Mouse (Mus musculus): Measurements from ENCODE around the gene Stx8. TPM values are rescaled to one million over a fixed set of nuclear protein-coding genes. Genes with fewer than 3 reads are reported as not detected.

Gene Stx8
- polyA plus RNA-seq, 1 experiment from 2014 or later, result 74.1 TPM

- Histone ChIP-seq H3K9me3 (no peaks in the 10 kb centered on the region), H3K27me3 (0 out of 2 replicates have a peak, but pooled peaks cover 2% of the 10 kb centered on the region), H3K27ac (no peak overlapping the region), H3K36me3 (no peaks in the 10 kb centered on the region), H3K4me1 (replicated peaks) (peaks cover 18% of the 10 kb centered on the region), H3K9ac (no peak overlapping the region), H3K4me3 (no peak overlapping the region), H3K4me2 (no peak overlapping the region)
- ATAC-seq (ENCODE audit: low FRiP score), result no peak
- 51% methylated on average over 2 of the region's 2 CpGs for WGBS
These were observed 109.3 kb downstream of the Stx8 start for GRCm38 (mm10) chr11:68075331-68075730.

DNA sequence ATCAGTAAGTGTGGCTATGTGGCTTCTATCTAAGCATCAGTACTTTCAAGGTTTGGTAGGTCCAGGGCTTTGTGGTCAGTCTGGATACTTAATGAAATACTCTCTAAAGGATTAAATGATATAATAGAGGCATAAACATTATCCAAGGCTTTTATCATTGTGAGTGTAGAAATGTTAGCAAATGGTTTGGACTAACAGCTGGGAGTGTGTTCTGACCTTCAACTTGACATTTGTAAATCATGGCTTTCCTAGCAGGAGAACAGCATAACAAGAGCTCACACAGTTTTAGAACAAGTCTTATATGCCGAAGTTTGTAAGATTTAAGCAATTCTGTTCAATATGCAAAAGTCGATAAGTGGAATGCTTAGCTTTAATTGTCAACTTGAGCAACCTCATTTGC, 113.8 kb downstream of the Stx8 start:
- ATAC-seq (ENCODE audit: low FRiP score), result no peak
- H3K9me3 ChIP-seq, result 0 out of 2 replicates have a peak, but pooled peaks cover 3% of the 10 kb centered on the region
- H3K27me3 ChIP-seq, result 0 out of 2 replicates have a peak, but pooled peaks cover 2% of the 10 kb centered on the region
- H3K36me3 ChIP-seq, result no peaks in the 10 kb centered on the region; the same call in 1 of the 2 replicates
- H3K27ac ChIP-seq, result no peak overlapping the region
- H3K4me1 ChIP-seq (replicated peaks), result 0 out of 2 replicates have a peak, but pooled peaks cover 6% of the 10 kb centered on the region
- no peak overlapping the region for H3K4me3 ChIP-seq
- H3K4me2 ChIP-seq, result no peak overlapping the region
- WGBS, result 96% methylated on average over 2 of the region's 2 CpGs
- H3K9ac ChIP-seq, result no peak overlapping the region

DNA sequence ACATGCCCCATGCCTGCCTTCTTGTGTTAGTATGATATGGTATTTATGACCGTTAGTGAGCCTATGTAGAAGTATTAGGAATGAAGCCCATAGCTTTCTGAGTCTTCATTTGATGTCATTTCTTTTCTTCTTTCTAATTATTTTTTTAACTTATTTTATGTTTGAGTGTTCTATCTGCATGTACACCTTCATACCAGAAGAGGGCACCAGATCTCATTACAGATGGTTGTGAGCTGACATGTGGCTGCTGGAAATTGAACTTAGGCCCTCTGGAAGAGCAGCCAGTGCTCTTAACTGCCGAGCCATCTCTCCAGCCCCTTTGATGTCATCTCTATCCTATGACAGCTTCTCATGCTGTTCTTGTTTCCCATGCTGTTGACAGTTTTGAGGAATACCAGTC, 115.0 kb downstream of the Stx8 start:
- no peak for ATAC-seq (ENCODE audit: low FRiP score)
- H3K27ac ChIP-seq, result no peak overlapping the region
- 0 out of 2 replicates have a peak, but pooled peaks cover 2% of the 10 kb centered on the region for H3K27me3 ChIP-seq
- no peak overlapping the region for H3K4me3 ChIP-seq
- 0 out of 2 replicates have a peak, but pooled peaks cover 3% of the 10 kb centered on the region for H3K9me3 ChIP-seq
- H3K9ac ChIP-seq, result no peak overlapping the region
- no peak overlapping the region for H3K4me2 ChIP-seq
- 94% methylated on average over 2 of the region's 2 CpGs for WGBS
- no peaks in the 10 kb centered on the region; the same call in 1 of the 2 replicates for H3K36me3 ChIP-seq
- H3K4me1 ChIP-seq (replicated peaks), result 0 out of 2 replicates have a peak, but pooled peaks cover 4% of the 10 kb centered on the region

DNA sequence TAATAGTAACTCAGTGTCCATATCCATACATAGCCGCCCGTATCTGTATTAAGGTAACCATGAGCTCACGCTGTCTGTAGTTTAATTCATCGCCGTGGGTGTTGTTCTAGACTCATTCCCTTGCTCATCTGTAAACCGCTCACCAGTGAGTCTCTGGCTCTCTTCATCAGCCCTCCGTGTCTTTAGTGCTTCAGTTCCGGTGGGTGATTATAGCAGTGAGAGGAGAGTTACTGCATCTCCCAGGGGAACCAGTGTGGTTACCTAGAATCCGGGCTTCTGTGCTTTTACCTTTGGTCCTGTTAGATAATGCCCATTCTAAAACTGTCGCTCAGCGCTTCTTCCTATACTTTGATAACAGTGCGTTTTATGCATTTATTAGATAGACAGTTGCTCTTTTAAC, 116.8 kb downstream of the Stx8 start:
- Histone ChIP-seq H3K36me3 (no peaks in the 10 kb centered on the region; the same call in 1 of the 2 replicates), H3K4me3 (no peak overlapping the region), H3K27me3 (no peaks in the 10 kb centered on the region), H3K9ac (no peak overlapping the region), H3K9me3 (0 out of 2 replicates have a peak, but pooled peaks cover 3% of the 10 kb centered on the region), H3K4me2 (no peak overlapping the region), H3K27ac (no peak overlapping the region), H3K4me1 (replicated peaks) (0 out of 2 replicates have a peak, but pooled peaks cover 4% of the 10 kb centered on the region)
- no peak for ATAC-seq (ENCODE audit: low FRiP score)
- 85% methylated on average over 12 of the region's 12 CpGs for WGBS

DNA sequence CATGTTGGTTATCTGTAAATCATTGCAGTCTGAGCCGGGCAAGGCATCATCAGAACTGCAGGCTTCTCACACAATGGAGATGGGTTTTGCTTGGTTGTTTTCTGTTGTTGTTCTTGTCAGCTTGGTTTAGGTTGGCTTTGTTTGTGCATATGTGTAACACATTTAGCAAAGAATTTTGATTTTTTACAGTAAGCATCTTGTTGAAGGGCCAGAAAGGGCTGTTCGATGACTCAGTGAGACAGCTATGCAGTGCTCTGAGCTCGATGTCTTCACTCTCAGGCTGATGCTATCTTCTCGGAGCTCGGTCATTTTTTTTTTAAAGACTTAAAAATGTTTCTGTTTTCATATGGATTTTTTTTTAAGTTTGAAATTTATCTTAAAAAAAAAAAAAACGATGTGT, 117.6 kb downstream of the Stx8 start:
- 0 out of 2 replicates have a peak, but pooled peaks cover 3% of the 10 kb centered on the region for H3K9me3 ChIP-seq
- no peak overlapping the region for H3K4me2 ChIP-seq
- H3K9ac ChIP-seq, result no peak overlapping the region
- no peak for ATAC-seq (ENCODE audit: low FRiP score)
- H3K4me3 ChIP-seq, result no peak overlapping the region
- 87% methylated on average over 6 of the region's 6 CpGs for WGBS
- H3K36me3 ChIP-seq, result no peaks in the 10 kb centered on the region; the same call in 1 of the 2 replicates
- 0 out of 2 replicates have a peak, but pooled peaks cover 4% of the 10 kb centered on the region for H3K4me1 ChIP-seq (replicated peaks)
- H3K27ac ChIP-seq, result peak overlapping the region; percentile 48
- no peaks in the 10 kb centered on the region for H3K27me3 ChIP-seq

- no peak overlapping the region for H3K4me3 ChIP-seq
- WGBS, result 85% methylated on average over 9 of the region's 9 CpGs
- no peak for ATAC-seq (ENCODE audit: low FRiP score)
- H3K36me3 ChIP-seq, result no peaks in the 10 kb centered on the region; the same call in 1 of the 2 replicates
- no peaks in the 10 kb centered on the region for H3K27me3 ChIP-seq
- H3K4me1 ChIP-seq (replicated peaks), result 0 out of 2 replicates have a peak, but pooled peaks cover 11% of the 10 kb centered on the region
- 0 out of 2 replicates have a peak, but pooled peaks cover under 1% of the 10 kb centered on the region for H3K9me3 ChIP-seq
- H3K4me2 ChIP-seq, result no peak overlapping the region
- H3K9ac ChIP-seq, result no peak overlapping the region
- no peak overlapping the region for H3K27ac ChIP-seq
These were observed 120.2 kb downstream of the Stx8 start for GRCm38 (mm10) chr11:68086221-68086620.

DNA sequence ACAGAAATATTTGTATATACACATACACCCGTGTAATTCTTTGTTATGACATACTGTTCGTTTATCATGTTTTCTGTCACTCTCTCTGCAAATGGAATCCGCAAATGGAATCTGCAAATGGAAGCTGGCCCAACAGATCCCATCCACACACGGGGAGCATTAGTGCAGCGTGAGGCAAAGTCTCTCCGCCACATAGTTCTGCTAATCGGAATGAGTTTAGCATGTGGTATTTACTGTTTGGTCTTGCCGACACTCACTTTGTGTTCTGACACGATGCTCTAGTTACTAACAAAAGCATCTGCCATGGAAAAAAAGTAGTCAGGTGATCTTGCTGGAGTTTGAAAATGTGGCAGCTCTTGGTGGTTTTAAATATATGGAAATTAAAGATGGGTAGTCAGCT, 123.4 kb downstream of the Stx8 start:
- Histone ChIP-seq H3K27me3 (no peaks in the 10 kb centered on the region), H3K4me3 (no peak overlapping the region), H3K9ac (no peak overlapping the region), H3K36me3 (no peaks in the 10 kb centered on the region), H3K9me3 (no peaks in the 10 kb centered on the region), H3K27ac (no peak overlapping the region), H3K4me1 (replicated peaks) (0 out of 2 replicates have a peak, but pooled peaks cover 7% of the 10 kb centered on the region), H3K4me2 (no peak overlapping the region)
- no peak for ATAC-seq (ENCODE audit: low FRiP score)
- WGBS, result 80% methylated on average over 9 of the region's 9 CpGs

DNA sequence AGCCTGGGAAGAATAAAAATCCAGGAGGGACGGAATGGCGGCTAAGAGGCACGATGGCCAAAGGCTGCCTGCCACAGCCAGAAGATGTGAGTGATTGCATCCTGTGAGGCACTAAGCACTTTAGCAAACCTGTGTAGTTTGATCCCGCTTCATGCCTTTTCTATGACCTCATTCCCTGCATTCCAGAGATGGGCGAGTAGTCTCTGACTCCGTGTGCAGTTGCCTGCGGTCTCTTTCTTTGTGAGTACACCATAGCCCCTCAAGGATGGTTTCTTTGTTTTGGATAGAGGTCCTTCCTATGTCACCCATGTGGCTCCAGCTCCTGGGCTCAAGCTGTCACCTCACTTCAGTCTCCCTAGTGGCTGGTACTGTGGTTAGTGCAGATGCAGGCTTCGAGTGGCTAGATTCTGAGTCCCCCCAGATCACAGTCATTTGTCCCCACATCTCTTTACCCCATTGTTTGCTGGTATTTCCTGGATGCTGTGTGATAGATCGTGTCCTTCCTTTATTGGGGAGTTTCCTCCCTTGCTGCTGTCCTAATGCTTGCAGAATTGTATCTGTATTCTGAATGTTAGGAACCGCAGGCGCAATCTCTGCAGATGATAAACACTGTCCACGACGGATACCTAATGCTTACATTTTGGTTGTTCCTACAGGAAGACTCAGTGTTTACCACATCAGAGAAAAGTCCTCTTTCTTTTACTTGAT, 124.0 kb downstream of the Stx8 start:
- H3K9me3 ChIP-seq, result no peaks in the 10 kb centered on the region
- H3K27ac ChIP-seq, result no peak overlapping the region
- H3K36me3 ChIP-seq, result no peaks in the 10 kb centered on the region
- H3K4me1 ChIP-seq (replicated peaks), result 0 out of 2 replicates have a peak, but pooled peaks cover 7% of the 10 kb centered on the region
- WGBS, result 62% methylated on average over 13 of the region's 13 CpGs
- ATAC-seq (ENCODE audit: low FRiP score), result no peak
- no peaks in the 10 kb centered on the region for H3K27me3 ChIP-seq
- H3K9ac ChIP-seq, result no peak overlapping the region
- H3K4me3 ChIP-seq, result no peak overlapping the region
- H3K4me2 ChIP-seq, result no peak overlapping the region

DNA sequence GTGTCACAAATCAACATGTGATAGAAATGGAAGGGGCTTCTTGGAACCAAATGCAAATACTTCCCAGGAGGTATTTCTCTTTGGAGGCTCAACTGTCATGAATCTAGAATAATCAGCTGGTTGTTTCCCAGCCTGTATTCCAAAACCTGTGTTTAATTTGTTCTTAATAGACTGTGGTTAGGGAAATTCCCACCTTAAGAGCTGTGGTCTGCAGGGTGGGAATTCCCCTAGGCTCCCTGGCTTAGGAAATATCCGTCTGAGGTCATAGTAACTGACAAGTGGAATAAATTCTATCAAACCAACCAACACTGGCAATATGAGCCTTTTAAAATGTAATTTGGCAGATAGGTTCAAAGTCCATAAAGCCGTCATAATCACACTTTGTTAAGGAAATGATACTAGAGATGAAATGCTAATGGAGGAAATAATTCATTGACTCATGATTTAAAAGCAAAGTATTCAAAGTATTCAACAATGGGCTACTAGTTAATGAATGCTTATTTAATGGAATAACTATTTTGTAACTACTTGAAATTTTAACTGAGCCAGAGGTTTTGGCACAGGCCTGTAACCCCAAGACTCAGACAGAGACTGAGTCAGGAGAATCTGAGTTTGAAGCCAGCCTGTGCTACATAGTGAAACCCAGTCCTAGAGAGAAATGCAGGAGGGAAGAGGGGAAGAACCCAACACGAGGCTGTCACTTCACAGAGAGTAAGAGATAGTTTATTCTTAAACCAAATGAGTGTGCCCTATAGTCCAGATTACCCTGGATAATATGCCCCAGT, 126.2 kb downstream of the Stx8 start:
- Histone ChIP-seq H3K9me3 (no peaks in the 10 kb centered on the region), H3K4me2 (no peak overlapping the region), H3K4me1 (replicated peaks) (0 out of 2 replicates have a peak, but pooled peaks cover 7% of the 10 kb centered on the region), H3K9ac (no peak overlapping the region), H3K27me3 (no peaks in the 10 kb centered on the region), H3K27ac (no peak overlapping the region), H3K36me3 (no peaks in the 10 kb centered on the region), H3K4me3 (no peak overlapping the region)
- 61% methylated on average over 3 of the region's 3 CpGs for WGBS
- no peak for ATAC-seq (ENCODE audit: low FRiP score)

GRCm38 (mm10) chr11:68101598-68101997, 135.6 kb downstream of the Stx8 start:
- Histone ChIP-seq H3K4me1 (replicated peaks) (no peaks in the 10 kb centered on the region), H3K4me3 (no peak overlapping the region), H3K27me3 (no peaks in the 10 kb centered on the region), H3K36me3 (no peaks in the 10 kb centered on the region), H3K4me2 (no peak overlapping the region), H3K27ac (no peak overlapping the region), H3K9ac (no peak overlapping the region), H3K9me3 (no peaks in the 10 kb centered on the region)
- 100% methylated on average over 1 of the region's 1 CpGs for WGBS
- ATAC-seq (ENCODE audit: low FRiP score), result no peak

GRCm38 (mm10) chr11:68103480-68103879, 137.5 kb downstream of the Stx8 start:
- ATAC-seq (ENCODE audit: low FRiP score), result no peak
- no peak overlapping the region for H3K9ac ChIP-seq
- no peak overlapping the region for H3K4me2 ChIP-seq
- no peaks in the 10 kb centered on the region for H3K36me3 ChIP-seq
- H3K4me1 ChIP-seq (replicated peaks), result no peaks in the 10 kb centered on the region
- H3K27me3 ChIP-seq, result no peaks in the 10 kb centered on the region
- H3K27ac ChIP-seq, result no peak overlapping the region
- WGBS, result 83% methylated on average over 4 of the region's 4 CpGs
- H3K4me3 ChIP-seq, result no peak overlapping the region
- H3K9me3 ChIP-seq, result no peaks in the 10 kb centered on the region

- Histone ChIP-seq H3K27me3 (no peaks in the 10 kb centered on the region), H3K9me3 (no peaks in the 10 kb centered on the region), H3K4me1 (replicated peaks) (no peaks in the 10 kb centered on the region), H3K9ac (no peak overlapping the region), H3K27ac (no peak overlapping the region), H3K4me3 (no peak overlapping the region), H3K4me2 (no peak overlapping the region), H3K36me3 (no peaks in the 10 kb centered on the region)
- ATAC-seq (ENCODE audit: low FRiP score), result no peak
- WGBS, result 89% methylated on average over 3 of the region's 3 CpGs
These were observed 140.1 kb downstream of the Stx8 start for GRCm38 (mm10) chr11:68106053-68106452.

Data from hindbrain, embryonic 13.5 days (tissue).